Mouse (Mus musculus) gastrocnemius, postnatal 36 days (tissue): ENCODE data around the gene Lrrk2. TPM values are rescaled to one million over a fixed set of nuclear protein-coding genes. Genes with fewer than 3 reads are reported as not detected.

Experiments
- DNase-seq, 2 experiments: peaks; one replicate each; pipeline ENCODE4 v3.0.0; 2022
- intact Hi-C: fragments of 180-260 bp; cut with DNase I; formaldehyde crosslinking; loops from one replicate; pipeline ENCODE4 v1.15.1; 2025
- long read RNA-seq, 2 experiments: library from polyadenylated mRNA; stranded (forward); transcript quantifications; one replicate each; pipeline ENCODE4 v2.0.0; 2021
- total RNA-seq, 2 experiments: library from RNA; stranded (reverse); gene quantifications; 2 replicates each; pipeline ENCODE4 v1.2.3; 2021

Gene Lrrk2
- 1 to 10 TPM; 4.5 to 4.7 TPM for total RNA-seq
- long read RNA-seq, experiment 1, partial matches to known transcripts = 1 of 3 reads
- long read RNA-seq, experiment 1, other reads (novel, unspliced or antisense) = 1 of 3 reads
- long read RNA-seq, experiment 2 = 0 reads

GRCm38 (mm10) chr15:91672645-91673568 is at the start of gene Lrrk2:
Lrrk2 (plus strand) TSS chr15:91673175.
- intact Hi-C loops = no loop called here
- DNase-seq = peak; percentile 83 to 87

DNA sequence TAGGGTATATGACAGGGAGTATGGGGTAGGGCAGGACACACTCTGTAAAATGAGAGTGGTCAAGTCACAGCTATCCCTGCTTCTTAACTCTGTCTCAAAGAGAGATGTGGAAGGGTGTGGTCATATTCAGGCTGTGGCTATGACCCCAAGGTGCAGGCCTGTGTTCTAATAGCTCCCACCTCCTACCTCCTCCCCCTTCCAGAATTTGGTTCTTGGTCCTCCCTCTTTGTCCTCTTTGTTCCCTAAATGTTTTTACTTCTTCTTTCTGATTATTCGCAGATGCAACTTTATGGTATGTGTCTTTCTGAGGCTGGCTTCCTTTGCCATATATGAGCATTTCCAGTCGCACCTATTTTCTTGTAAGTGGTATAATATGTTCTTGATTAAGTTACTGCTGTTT is 48.5 kb upstream of the Lrrk2 start:
- intact Hi-C loops = no loop called here

DNA sequence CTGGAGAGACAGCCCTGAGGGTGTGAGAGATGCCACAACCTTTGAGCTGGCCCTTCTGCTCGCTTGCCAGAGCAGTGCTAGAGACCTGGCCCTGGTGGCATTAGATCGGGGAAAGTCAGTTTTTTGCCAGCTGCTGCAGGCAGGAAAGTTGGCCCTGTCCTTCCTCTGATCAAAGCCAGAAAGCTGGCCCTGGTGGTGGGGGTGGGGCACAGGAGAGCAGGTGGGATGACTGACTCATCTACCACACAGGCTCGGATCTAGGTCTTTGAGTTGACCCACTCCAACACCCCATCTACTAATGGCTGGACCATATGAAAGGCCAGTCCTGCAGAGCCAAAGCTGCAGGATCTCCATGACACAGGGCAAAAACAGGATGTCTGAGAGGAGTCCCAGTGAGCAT is 43.8 kb upstream of the Lrrk2 start:
- DNase-seq = no peak
- intact Hi-C loops = no loop called here

More for the DNA sequence above, 48.5 kb upstream of the Lrrk2 start:
- no peak for DNase-seq

GRCm38 (mm10) chr15:91632473-91632872 is 40.5 kb upstream of the Lrrk2 start:
- DNase-seq = no peak
- intact Hi-C loops = no loop called here

GRCm38 (mm10) chr15:91633051-91633450 is 39.9 kb upstream of the Lrrk2 start:
- no peak for DNase-seq
- intact Hi-C loops = no loop called here

DNA sequence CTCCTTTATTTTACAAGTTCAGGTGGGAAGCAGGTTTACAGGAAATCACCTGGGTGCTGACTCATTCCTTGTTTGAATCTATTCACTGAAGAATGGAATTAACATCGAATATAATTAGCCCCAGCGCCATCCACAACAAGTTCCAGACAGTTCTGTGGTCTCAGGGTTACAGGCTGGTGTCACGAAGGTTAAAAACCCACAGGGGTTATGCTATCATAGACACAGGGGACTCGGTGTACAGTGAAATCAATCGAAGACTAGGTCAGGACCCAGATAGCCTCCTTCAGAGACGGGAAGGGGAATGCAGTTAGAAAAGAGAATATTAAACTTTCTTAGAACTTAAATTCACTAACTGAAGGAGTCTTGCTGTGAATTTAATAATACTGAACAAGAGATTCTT is 39.2 kb upstream of the Lrrk2 start:
- intact Hi-C loops = no loop called here

GRCm38 (mm10) chr15:91634236-91634635 is 38.7 kb upstream of the Lrrk2 start:
- intact Hi-C loops = no loop called here
- no peak for DNase-seq

More for the DNA sequence above, 39.2 kb upstream of the Lrrk2 start:
- no peak for DNase-seq

GRCm38 (mm10) chr15:91641631-91642030 is 31.3 kb upstream of the Lrrk2 start:
- intact Hi-C loops = no loop called here
- DNase-seq = no peak

DNA sequence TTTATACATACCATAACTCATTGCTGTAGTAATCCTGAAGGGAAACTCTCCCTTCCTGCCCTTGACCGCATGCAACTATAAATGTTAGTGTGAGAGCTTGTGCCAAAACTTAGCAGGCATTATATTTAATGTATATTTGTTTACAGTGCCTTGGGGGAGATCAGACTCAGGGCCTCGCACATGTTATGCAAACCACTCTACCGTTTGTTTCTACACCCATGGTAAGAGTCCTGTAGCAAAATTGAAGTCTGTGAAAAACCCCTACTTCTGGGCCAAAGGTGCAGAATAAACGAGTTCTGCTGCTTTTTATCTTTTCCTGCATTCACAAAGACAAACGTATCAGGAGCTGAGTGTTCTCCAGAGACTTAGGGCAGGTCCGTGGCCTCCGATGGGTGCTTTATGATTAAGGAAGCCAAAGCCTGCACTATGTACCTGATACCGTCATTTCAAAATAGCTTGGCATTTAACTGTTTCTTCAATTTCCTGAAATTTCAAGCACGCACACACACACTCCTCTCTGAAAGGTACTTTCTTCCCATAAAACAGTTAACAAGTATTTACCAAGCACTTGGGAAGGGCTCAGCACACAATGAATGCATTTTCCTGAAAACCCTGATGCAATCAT is 30.2 kb upstream of the Lrrk2 start:
- intact Hi-C loops = no loop called here
- no peak for DNase-seq

DNA sequence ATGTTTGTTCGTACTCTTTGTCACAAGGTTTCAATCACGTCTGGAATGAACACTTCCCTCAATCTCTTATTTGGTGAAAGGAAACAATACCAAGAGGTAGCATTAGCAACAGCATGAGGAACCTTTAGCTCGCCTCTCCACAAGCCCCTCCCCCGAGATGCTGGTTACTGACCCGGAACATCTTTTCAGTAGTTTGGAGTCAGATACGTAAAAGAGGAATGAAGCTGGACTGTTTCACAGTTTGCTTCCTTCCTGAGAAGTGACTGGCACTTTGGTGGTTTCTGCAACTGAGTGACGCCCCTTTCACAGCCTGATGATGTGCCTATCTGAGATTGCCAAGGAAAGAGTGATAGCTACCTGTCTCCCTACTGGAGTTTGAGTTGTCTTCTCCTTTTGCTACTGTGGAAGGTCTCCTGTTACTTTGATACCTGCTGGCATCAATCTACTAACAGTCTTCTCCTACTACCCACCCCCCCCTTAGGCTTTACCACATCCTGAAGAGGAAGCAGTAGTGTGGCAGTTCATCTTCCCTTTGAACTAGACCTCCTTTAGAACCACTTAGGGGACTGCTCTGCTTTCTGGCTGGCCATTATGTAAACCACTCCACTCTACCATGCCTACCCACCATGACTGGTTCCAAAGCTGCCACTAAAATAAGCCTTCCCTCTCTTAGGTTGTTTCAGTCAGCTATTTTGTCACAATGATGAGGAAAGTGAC is 29.2 kb upstream of the Lrrk2 start:
- intact Hi-C loops = no loop called here

DNA sequence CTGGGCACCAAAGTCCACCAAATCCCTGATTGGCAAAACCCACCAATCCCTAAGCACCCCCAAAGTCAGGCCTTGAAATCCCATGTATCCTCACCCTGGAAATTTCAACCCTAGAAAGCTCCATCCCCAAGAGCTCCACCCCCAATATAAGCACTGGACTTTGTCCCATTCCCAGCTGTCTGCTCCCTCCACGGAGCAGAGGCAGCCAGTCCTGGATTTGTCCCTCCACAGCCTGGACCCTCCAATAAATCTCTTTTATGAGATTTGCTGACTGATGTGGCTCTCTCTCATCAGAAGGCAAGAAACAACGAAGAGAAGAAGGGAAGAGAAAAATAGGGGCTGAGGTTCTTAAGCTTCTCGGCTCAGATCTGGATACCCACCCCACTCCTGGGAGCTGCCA is 22.7 kb upstream of the Lrrk2 start:
- intact Hi-C loops = no loop called here
- DNase-seq = no peak

More for the DNA sequence above, 29.2 kb upstream of the Lrrk2 start:
- DNase-seq = no peak

DNA sequence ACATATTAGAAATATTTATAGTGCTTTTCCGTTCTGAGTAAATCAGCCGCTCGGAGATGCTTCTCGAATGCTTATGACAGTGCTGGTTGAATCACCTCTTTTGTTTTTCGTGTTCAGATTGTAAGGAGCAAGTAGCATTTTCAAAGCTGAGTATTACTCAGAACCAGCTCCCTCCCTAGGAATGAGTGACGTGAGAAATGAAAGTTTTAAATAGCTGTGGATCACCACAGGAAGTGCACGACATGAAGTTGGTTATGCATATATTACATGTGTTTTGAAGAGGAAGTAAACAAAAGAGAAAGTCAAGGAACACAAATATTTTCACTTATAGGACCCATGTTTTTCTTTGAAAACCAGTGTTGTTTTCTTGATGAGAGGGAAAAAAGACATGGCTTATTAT is 21.5 kb upstream of the Lrrk2 start:
- intact Hi-C loops = no loop called here
- no peak for DNase-seq

GRCm38 (mm10) chr15:91658227-91658626 is 14.7 kb upstream of the Lrrk2 start:
- intact Hi-C loops = no loop called here
- no peak for DNase-seq

GRCm38 (mm10) chr15:91660277-91661078 is 12.5 kb upstream of the Lrrk2 start:
- intact Hi-C loops = no loop called here
- no peak for DNase-seq

DNA sequence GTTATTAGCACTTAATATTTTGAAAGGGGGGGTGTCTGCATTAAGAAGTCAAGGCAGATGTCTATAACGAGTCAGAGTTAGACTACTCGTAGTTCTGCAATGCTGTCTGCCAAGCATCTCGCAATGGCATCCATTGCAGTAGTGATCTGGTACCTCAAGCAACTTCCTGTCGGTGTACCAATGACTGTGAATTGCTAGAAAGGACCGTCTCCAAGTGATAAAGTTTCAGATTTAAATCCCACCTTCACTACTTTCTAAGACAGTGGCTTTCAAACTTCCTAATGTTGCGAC is 12.0 kb upstream of the Lrrk2 start:
- intact Hi-C loops = no loop called here
- DNase-seq = no peak

DNA sequence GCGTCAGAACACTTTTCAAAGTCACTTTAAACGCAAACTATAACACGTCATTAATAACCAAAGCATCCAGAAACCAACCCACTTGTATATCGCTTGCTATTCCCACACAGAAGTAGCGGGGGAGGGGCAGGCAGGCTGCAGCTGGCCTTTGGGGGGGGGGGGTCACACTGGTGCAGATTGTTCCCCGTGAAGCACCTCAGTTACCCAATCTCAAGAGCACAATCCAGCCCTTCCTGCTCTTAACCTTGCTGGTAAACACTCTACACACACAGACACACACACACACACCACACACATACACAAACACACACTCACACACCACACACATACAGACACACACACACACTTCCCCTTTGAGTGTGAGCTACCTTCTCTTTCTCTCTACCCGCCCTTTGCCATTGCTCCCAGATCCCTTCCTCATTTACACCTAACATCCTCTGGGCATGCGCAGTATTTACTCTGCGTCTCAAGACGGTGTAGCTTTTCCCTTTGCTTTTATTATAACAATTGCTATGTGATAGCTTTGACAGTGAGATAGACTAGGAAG is 8.3 kb upstream of the Lrrk2 start:
- intact Hi-C loops = no loop called here
- DNase-seq = no peak

DNA sequence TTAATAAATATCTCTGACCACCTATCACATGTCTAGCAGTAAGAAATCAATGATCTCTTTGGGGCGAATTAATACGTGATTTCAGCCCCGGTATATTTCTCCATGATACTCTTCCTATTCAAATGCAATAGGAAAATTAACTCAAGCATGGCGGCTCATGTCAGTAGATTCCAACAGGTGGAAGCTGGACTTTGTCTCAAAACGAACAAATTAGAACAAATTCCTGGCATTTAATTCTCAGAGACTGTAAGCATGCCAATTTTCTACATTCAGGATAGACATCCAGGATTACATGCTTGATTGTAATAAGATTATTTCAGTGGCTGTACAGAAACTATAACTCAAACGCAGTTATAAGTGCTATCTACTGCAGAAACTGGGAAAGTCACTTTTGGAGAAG is 7.4 kb upstream of the Lrrk2 start:
- intact Hi-C loops = no loop called here
- DNase-seq = no peak

DNA sequence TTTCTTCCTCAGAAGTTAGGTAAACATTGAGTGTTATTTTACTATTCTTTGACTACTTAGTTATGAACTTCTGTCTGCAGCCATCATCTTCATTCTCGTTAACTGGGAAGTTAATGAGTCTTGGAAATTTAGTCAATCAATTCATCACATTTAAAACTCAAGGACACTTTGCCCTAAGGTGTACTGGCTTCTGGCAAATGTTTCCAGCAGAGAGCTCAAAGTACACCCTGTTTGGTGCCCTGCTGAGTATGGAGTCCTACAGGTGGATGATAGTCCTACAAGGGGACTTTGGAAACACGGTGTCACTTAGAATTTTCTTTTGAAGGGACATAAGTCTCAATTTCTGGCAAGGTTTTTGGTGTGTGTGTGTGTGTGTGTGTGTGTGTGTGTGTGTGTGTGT is 1.8 kb upstream of the Lrrk2 start:
- no peak for DNase-seq
- intact Hi-C loops = no loop called here

- DNase-seq = no peak
- intact Hi-C loops = no loop called here
Measured at GRCm38 (mm10) chr15:91671987-91672386, 988 bp upstream of the Lrrk2 start.

DNA sequence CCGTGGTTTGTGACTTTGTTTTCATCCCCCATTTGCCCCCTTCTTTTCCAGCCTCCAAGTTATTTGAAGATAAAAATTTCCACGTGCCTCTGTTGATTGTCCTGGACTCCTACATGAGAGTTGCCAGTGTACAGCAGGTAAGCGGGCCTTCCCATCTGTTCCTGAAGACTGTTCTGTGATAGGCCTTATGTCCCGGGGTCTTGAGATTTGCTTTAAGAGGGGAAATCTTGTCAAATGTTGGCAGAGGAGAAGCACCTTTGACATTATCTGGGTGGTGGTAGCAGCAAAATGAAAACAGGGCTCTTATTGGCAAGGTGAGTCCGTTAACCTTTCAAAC is 562 bp downstream of the Lrrk2 start:
- DNase-seq = no peak
- intact Hi-C loops = no loop called here
